Mouse (Mus musculus): ENCODE measurements around the gene 4930550C14Rik.

The 4930550C14Rik gene

GRCm38 (mm10) chr9:53404050-53404752 lies 2.1 kb downstream of the 4930550C14Rik start:
- in situ Hi-C loops (cut with MboI, MseI), result no loop called here

- in situ Hi-C loops (cut with MboI, MseI), result no loop called here
Measured at GRCm38 (mm10) chr9:53404753-53405722, 2.9 kb downstream of the 4930550C14Rik start.

GRCm38 (mm10) chr9:53408548-53408947 lies 6.4 kb downstream of the 4930550C14Rik start:
- in situ Hi-C loops (cut with MboI, MseI), result no loop called here

- in situ Hi-C loops (cut with MboI, MseI), result no loop called here
Measured at GRCm38 (mm10) chr9:53408953-53409361, 6.8 kb downstream of the 4930550C14Rik start.

GRCm38 (mm10) chr9:53409427-53409826 lies 7.3 kb downstream of the 4930550C14Rik start:
- in situ Hi-C loops (cut with MboI, MseI), result no loop called here

- in situ Hi-C loops (cut with MboI, MseI), result loop anchor here (10.0 kb wide), 1 partner anchor 1782 kb away; the partner anchor contains the start of gene Fbxo22
Measured at GRCm38 (mm10) chr9:53422133-53422896, 20.2 kb downstream of the 4930550C14Rik start.

- in situ Hi-C loops (cut with MboI, MseI), result loop anchor here (10.0 kb wide), 1 partner anchor 1778 kb away; the partner anchor contains the start of gene Fbxo22
Measured at GRCm38 (mm10) chr9:53426726-53427125, 24.6 kb downstream of the 4930550C14Rik start.

GRCm38 (mm10) chr9:53427638-53428037 lies 25.5 kb downstream of the 4930550C14Rik start:
- in situ Hi-C loops (cut with MboI, MseI), result loop anchor here (10.0 kb wide), 1 partner anchor 1777 kb away; the partner anchor contains the start of gene Fbxo22

- in situ Hi-C loops (cut with MboI, MseI), result no loop called here
Measured at GRCm38 (mm10) chr9:53435830-53436570, 33.9 kb downstream of the 4930550C14Rik start.

GRCm38 (mm10) chr9:53450609-53451008 lies 48.5 kb downstream of the 4930550C14Rik start:
- in situ Hi-C loops (cut with MboI, MseI), result no loop called here

- in situ Hi-C loops (cut with MboI, MseI), result no loop called here
Measured at GRCm38 (mm10) chr9:53452038-53452437, 49.9 kb downstream of the 4930550C14Rik start.

GRCm38 (mm10) chr9:53472806-53473518 lies 70.8 kb downstream of the 4930550C14Rik start:
- in situ Hi-C loops (cut with MboI, MseI), result no loop called here
